Mouse (Mus musculus) liver, embryonic 16.5 days (tissue): ENCODE measurements around the gene Barx1. TPM values are rescaled to one million over a fixed set of nuclear protein-coding genes. Genes with fewer than 3 reads are reported as not detected.

Experiments
- ATAC-seq: fragments of 200-750 bp; cut with Nextera tagmentation; 2 replicates; pipeline ENCODE4 v1.8.0; 2017; ENCODE audit warnings: low read depth, mild to moderate bottlenecking, moderate number of reproducible peaks, moderate library complexity
- H3K27ac ChIP-seq: fragments of 300-500 bp; sonication (generic); 2 replicates; pipeline ENCODE4 v1.5.1; 2014; ENCODE audit warnings: mild to moderate bottlenecking, low read length
- H3K27me3 ChIP-seq: fragments of 300-500 bp; sonication (generic); 2 replicates; pipeline ENCODE4 v1.6.1; 2014; ENCODE audit warnings: low read depth, low read length, mixed read lengths; ENCODE audit not compliant: control insufficient read depth, insufficient read depth
- H3K36me3 ChIP-seq: fragments of 300-500 bp; sonication (generic); 2 replicates; pipeline ENCODE4 v1.6.1; 2014; ENCODE audit warnings: mild to moderate bottlenecking; ENCODE audit not compliant: control insufficient read depth, insufficient read depth
- H3K4me1 ChIP-seq: fragments of 300-500 bp; sonication (generic); 2 replicates; pipeline ENCODE4 v1.6.1; 2014; ENCODE audit warnings: low read depth, low read length, mixed read lengths; ENCODE audit not compliant: control insufficient read depth
- H3K4me2 ChIP-seq: fragments of 300-500 bp; sonication (generic); 2 replicates; pipeline ENCODE4 v1.6.1; 2014; ENCODE audit warnings: low read depth, low read length, mixed read lengths
- H3K4me3 ChIP-seq: fragments of 300-500 bp; sonication (generic); 2 replicates; pipeline ENCODE4 v1.5.1; 2014; ENCODE audit warnings: low read depth, mild to moderate bottlenecking, low read length
- H3K9ac ChIP-seq: fragments of 300-500 bp; sonication (generic); 2 replicates; pipeline ENCODE4 v1.6.1; 2014; ENCODE audit warnings: low read depth, low read length
- H3K9me3 ChIP-seq: fragments of 300-500 bp; sonication (generic); replicated peaks from 2 replicates; pipeline ENCODE4 v1.6.1; 2016; ENCODE audit warnings: low read length; ENCODE audit not compliant: control insufficient read depth
- WGBS: fragments of 180-500 bp; shearing (Covaris S2); extraction: QIAGEN DNeasy Blood & Tissue Kit; methylation state at CpG from one replicate; pipeline ENCODE4 v1.1.7; 2014; ENCODE audit not compliant: insufficient replicate concordance; 5-methylcytosine and 5-hydroxymethylcytosine counted together
- polyA plus RNA-seq: library from polyadenylated mRNA; unstranded; fragments of >200 nt; fragmentation: Nextera tagmentation; extraction: Ambion mirVana; gene quantifications from 2 replicates; pipeline ENCODE4 v1.2.1, GENCODE M21; 2015

Gene Barx1
- polyA plus RNA-seq, 1 experiment from 2014 or later = 0.19 TPM

- H3K4me3 ChIP-seq = no peak overlapping the region
- no peaks in the 10 kb centered on the region for H3K27me3 ChIP-seq
- no peak overlapping the region for H3K9ac ChIP-seq
- no peaks in the 10 kb centered on the region for H3K36me3 ChIP-seq
- no peaks in the 10 kb centered on the region for H3K4me1 ChIP-seq
- H3K9me3 ChIP-seq = 0 out of 2 replicates have a peak, but pooled peaks cover 2% of the 10 kb centered on the region
- no peak overlapping the region for H3K27ac ChIP-seq
- WGBS = 56% methylated on average over 6 of the region's 6 CpGs
- ATAC-seq = no peak
- no peak overlapping the region for H3K4me2 ChIP-seq
Observed at GRCm38 (mm10) chr13:48643072-48643471, 19.7 kb upstream of the Barx1 start.

- Histone ChIP-seq H3K4me2 (no peak overlapping the region), H3K9ac (no peak overlapping the region), H3K27ac (no peak overlapping the region), H3K4me3 (no peak overlapping the region), H3K36me3 (no peaks in the 10 kb centered on the region), H3K9me3 (0 out of 2 replicates have a peak, but pooled peaks cover 2% of the 10 kb centered on the region), H3K27me3 (no peaks in the 10 kb centered on the region), H3K4me1 (no peaks in the 10 kb centered on the region)
- WGBS = 59% methylated on average over 3 of the region's 3 CpGs
- no peak for ATAC-seq
Observed at GRCm38 (mm10) chr13:48643991-48644390, 18.8 kb upstream of the Barx1 start.

- no peak for ATAC-seq
- Histone ChIP-seq H3K4me3 (no peak overlapping the region), H3K4me2 (no peak overlapping the region), H3K4me1 (no peaks in the 10 kb centered on the region), H3K27me3 (no peaks in the 10 kb centered on the region), H3K9me3 (0 out of 2 replicates have a peak, but pooled peaks cover 2% of the 10 kb centered on the region), H3K27ac (no peak overlapping the region), H3K9ac (no peak overlapping the region), H3K36me3 (no peaks in the 10 kb centered on the region)
- WGBS = 76% methylated on average over 4 of the region's 4 CpGs
Observed at GRCm38 (mm10) chr13:48646696-48647095, 16.1 kb upstream of the Barx1 start.

GRCm38 (mm10) chr13:48650615-48651014, 12.2 kb upstream of the Barx1 start:
- Histone ChIP-seq H3K27ac (no peak overlapping the region), H3K4me3 (no peak overlapping the region), H3K36me3 (no peaks in the 10 kb centered on the region), H3K9ac (no peak overlapping the region), H3K9me3 (0 out of 2 replicates have a peak, but pooled peaks cover 2% of the 10 kb centered on the region), H3K4me1 (no peaks in the 10 kb centered on the region), H3K27me3 (peaks cover 8% of the 10 kb centered on the region), H3K4me2 (no peak overlapping the region)
- 0% methylated on average over 1 of the region's 1 CpGs for WGBS
- no peak for ATAC-seq

GRCm38 (mm10) chr13:48651132-48652065, 11.4 kb upstream of the Barx1 start:
- H3K9ac ChIP-seq = no peak overlapping the region
- H3K36me3 ChIP-seq = no peaks in the 10 kb centered on the region
- ATAC-seq = peak; percentile 80
- 25% methylated on average over 6 of the region's 6 CpGs for WGBS
- H3K4me1 ChIP-seq = no peaks in the 10 kb centered on the region
- H3K4me3 ChIP-seq = no peak overlapping the region
- no peak overlapping the region for H3K27ac ChIP-seq
- no peak overlapping the region for H3K4me2 ChIP-seq
- peaks cover 14% of the 10 kb centered on the region for H3K27me3 ChIP-seq
- H3K9me3 ChIP-seq = 0 out of 2 replicates have a peak, but pooled peaks cover 2% of the 10 kb centered on the region

GRCm38 (mm10) chr13:48653788-48654770, 8.7 kb upstream of the Barx1 start:
- Histone ChIP-seq H3K27ac (no peak overlapping the region), H3K27me3 (peaks cover 41% of the 10 kb centered on the region), H3K9me3 (no peaks in the 10 kb centered on the region), H3K36me3 (no peaks in the 10 kb centered on the region), H3K4me1 (no peaks in the 10 kb centered on the region), H3K9ac (no peak overlapping the region), H3K4me3 (no peak overlapping the region), H3K4me2 (no peak overlapping the region)
- 6% methylated on average over 14 of the region's 14 CpGs for WGBS
- no peak for ATAC-seq

- no peak overlapping the region for H3K27ac ChIP-seq
- WGBS = 2% methylated on average over 8 of the region's 8 CpGs
- no peak overlapping the region for H3K9ac ChIP-seq
- no peaks in the 10 kb centered on the region for H3K4me1 ChIP-seq
- no peak overlapping the region for H3K4me2 ChIP-seq
- no peaks in the 10 kb centered on the region for H3K36me3 ChIP-seq
- H3K9me3 ChIP-seq = no peaks in the 10 kb centered on the region
- H3K4me3 ChIP-seq = no peak overlapping the region
- no peak for ATAC-seq
- peaks cover 57% of the 10 kb centered on the region for H3K27me3 ChIP-seq
Observed at GRCm38 (mm10) chr13:48655637-48656036, 7.2 kb upstream of the Barx1 start.

- H3K4me3 ChIP-seq = no peak overlapping the region
Observed at GRCm38 (mm10) chr13:48657791-48658190, 5.0 kb upstream of the Barx1 start.

More at GRCm38 (mm10) chr13:48657791-48658190, 5.0 kb upstream of the Barx1 start:
- Histone ChIP-seq H3K9ac (no peak overlapping the region), H3K4me1 (no peaks in the 10 kb centered on the region), H3K4me2 (no peak overlapping the region), H3K27me3 (peaks cover 78% of the 10 kb centered on the region), H3K36me3 (no peaks in the 10 kb centered on the region), H3K9me3 (no peaks in the 10 kb centered on the region), H3K27ac (no peak overlapping the region)
- ATAC-seq = no peak
- WGBS = 4% methylated on average over 9 of the region's 9 CpGs
